Mouse (Mus musculus) neural tube, embryonic 15.5 days (tissue): ENCODE results near the gene Olfr1199. TPM values are rescaled to one million over a fixed set of nuclear protein-coding genes. Genes with fewer than 3 reads are reported as not detected.

ENCODE experiments used
- ATAC-seq: fragments of 200-750 bp; cut with Nextera tagmentation; 2 replicates; pipeline ENCODE4 v1.8.0; 2017; ENCODE audit warnings: mild to moderate bottlenecking, moderate TSS enrichment, moderate library complexity; ENCODE audit not compliant: low FRiP score
- H3K27ac ChIP-seq: fragments of 300-500 bp; sonication (generic); replicated peaks from 2 replicates; pipeline ENCODE4 v1.5.1; 2015; ENCODE audit warnings: mild to moderate bottlenecking, inconsistent platforms
- H3K27me3 ChIP-seq: fragments of 300-500 bp; sonication (generic); replicated peaks from 2 replicates; pipeline ENCODE4 v1.6.1; 2015; ENCODE audit warnings: inconsistent platforms
- H3K36me3 ChIP-seq: fragments of 300-500 bp; sonication (generic); 2 replicates; pipeline ENCODE4 v1.6.1; 2015; ENCODE audit warnings: inconsistent platforms
- H3K4me1 ChIP-seq: fragments of 300-500 bp; sonication (generic); 2 replicates; pipeline ENCODE4 v1.6.1; 2015; ENCODE audit warnings: inconsistent platforms
- H3K4me2 ChIP-seq: fragments of 300-500 bp; sonication (generic); 2 replicates; pipeline ENCODE4 v1.6.1; 2015; ENCODE audit warnings: inconsistent platforms, mild to moderate bottlenecking, moderate library complexity
- H3K4me3 ChIP-seq: fragments of 300-500 bp; sonication (generic); replicated peaks from 2 replicates; pipeline ENCODE4 v1.5.1; 2015; ENCODE audit warnings: mild to moderate bottlenecking, inconsistent platforms
- H3K9ac ChIP-seq: fragments of 300-500 bp; sonication (generic); replicated peaks from 2 replicates; pipeline ENCODE4 v1.6.1; 2015; ENCODE audit warnings: mild to moderate bottlenecking, inconsistent platforms
- H3K9me3 ChIP-seq: fragments of 300-500 bp; sonication (generic); replicated peaks from 2 replicates; pipeline ENCODE4 v1.6.1; 2016; ENCODE audit warnings: inconsistent platforms
- WGBS: fragments of 180-500 bp; shearing (Covaris S2); methylation state at CpG from one replicate; pipeline ENCODE4 v1.1.7; 2015; ENCODE audit warnings: mixed read lengths; 5-methylcytosine and 5-hydroxymethylcytosine counted together
- polyA plus RNA-seq: library from polyadenylated mRNA; unstranded; fragments of >200 nt; fragmentation: Nextera tagmentation; extraction: Ambion mirVana; gene quantifications from 2 replicates; pipeline ENCODE4 v1.2.1, GENCODE M21; 2015

Gene Olfr1199
- not detected in 2 replicates for polyA plus RNA-seq

DNA sequence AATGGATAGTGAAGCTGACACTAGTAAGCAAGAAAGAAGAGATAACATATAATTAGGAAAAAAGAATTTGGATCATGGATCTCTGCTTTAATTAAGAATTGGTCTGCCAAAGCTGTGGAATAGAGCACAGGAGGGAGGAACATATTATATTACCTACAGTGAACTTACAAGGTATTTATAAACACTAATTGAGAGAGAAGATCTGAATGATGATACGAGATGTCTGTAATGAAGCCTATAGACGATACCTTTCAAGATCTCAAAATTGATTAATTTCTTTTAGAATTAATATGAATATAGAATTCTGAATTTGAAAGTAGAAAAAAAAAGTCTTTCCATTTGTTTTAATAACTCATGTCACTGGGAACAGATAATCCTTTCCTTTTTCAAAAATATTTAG lies at the start of gene Olfr1199:
TSS of gene Olfr1199 (minus strand) at position 101 of the 400 bp plus-strand sequence.
- H3K4me3 ChIP-seq: no peak within 1 kb of the TSS
- no peak within 1 kb of the TSS for H3K27ac ChIP-seq
- H3K4me1 ChIP-seq: no peaks in the 10 kb centered on the region
- H3K9me3 ChIP-seq: no peaks in the 10 kb centered on the region
- H3K9ac ChIP-seq: no peak within 1 kb of the TSS
- H3K27me3 ChIP-seq: no peaks in the 10 kb centered on the region
- H3K36me3 ChIP-seq: no peaks in the 10 kb centered on the region
- ATAC-seq: no peak
- H3K4me2 ChIP-seq: no peak within 1 kb of the TSS
- WGBS: 94% methylated on average over 2 of the region's 2 CpGs

DNA sequence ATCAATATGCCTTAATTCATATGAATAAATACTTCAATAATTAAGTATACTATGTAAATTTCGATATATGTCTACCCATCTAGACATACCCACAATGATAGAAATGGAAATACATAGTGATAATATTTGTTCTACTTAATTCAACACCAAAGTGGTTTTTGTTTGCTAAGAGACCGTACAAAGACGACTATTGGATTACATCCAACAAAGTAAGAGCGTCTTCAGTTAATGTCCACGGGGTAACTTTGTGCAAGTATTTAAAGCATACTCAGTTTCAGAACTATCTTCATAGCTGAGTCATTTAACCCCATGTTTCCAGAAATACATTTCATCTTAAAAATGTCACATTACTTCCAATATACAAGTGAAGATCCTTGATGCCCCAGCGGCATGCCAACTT lies 32.5 kb upstream of the Olfr1199 start, which contains the start of gene Olfr1201:
TSS of gene Olfr1201 (plus strand) at position 301 of the 400 bp plus-strand sequence.
- H3K27me3 ChIP-seq: no peaks in the 10 kb centered on the region
- H3K9me3 ChIP-seq: no peaks in the 10 kb centered on the region
- no peak within 1 kb of the TSS for H3K4me3 ChIP-seq
- ATAC-seq: no peak
- no peak within 1 kb of the TSS for H3K27ac ChIP-seq
- WGBS: 86% methylated on average over 6 of the region's 6 CpGs
- H3K4me1 ChIP-seq: no peaks in the 10 kb centered on the region
- H3K4me2 ChIP-seq: no peak within 1 kb of the TSS
- H3K36me3 ChIP-seq: no peaks in the 10 kb centered on the region
- H3K9ac ChIP-seq: no peak within 1 kb of the TSS

DNA sequence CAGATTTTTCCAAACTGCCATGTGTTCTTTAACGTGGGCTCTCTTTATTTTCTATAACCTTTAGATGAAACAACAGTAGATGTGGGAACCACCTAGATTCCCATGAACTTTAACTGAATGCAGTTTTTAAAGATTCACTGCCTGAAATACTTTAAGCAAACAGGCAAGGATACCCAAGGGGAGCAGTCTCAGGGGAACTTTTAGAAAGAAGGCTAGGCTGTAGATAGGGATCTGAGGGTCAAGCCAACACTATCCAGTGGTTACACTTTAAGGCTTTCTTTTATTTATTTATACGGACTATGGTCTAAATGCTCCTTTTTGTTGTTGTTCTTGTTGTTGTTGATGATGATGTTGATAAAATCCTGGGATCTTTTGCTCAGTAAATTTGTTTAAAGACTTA lies 10.1 kb upstream of the Olfr1199 start, which contains the start of gene Olfr1200:
TSS of gene Olfr1200 (minus strand) at position 101 of the 400 bp plus-strand sequence.
- Histone ChIP-seq H3K9ac (no peak within 1 kb of the TSS), H3K27ac (no peak within 1 kb of the TSS), H3K4me1 (no peaks in the 10 kb centered on the region), H3K9me3 (no peaks in the 10 kb centered on the region), H3K36me3 (no peaks in the 10 kb centered on the region), H3K27me3 (no peaks in the 10 kb centered on the region), H3K4me3 (no peak within 1 kb of the TSS), H3K4me2 (no peak within 1 kb of the TSS)
- whole genome bisulfite sequencing: 83% methylated on average over 2 of the region's 2 CpGs
- ATAC-seq: no peak

DNA sequence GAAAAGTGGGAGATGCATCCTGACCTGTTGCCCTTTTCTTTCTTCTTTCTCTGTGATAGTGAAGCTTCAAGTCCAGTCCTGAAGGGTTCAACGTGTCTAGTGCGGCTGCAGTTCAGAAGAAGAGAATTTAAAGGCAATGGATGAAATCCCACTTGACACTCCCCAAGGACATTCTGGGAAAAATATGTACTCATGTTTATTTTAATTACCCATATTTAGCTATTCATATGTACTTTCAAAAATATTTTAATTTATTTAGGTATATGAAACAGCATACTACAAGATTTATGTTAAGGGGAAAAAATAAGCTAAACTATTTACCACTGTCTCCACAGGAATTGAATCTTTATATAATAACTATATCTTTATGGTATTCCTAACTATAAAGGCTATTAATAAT lies 9.0 kb downstream of the Olfr1199 start, which contains the start of gene Olfr1198:
TSS of gene Olfr1198 (minus strand) at position 101 of the 400 bp plus-strand sequence.
- Histone ChIP-seq H3K36me3 (no peaks in the 10 kb centered on the region), H3K27me3 (no peaks in the 10 kb centered on the region), H3K4me3 (no peak within 1 kb of the TSS), H3K9ac (no peak within 1 kb of the TSS), H3K4me2 (no peak within 1 kb of the TSS), H3K4me1 (no peaks in the 10 kb centered on the region), H3K27ac (no peak within 1 kb of the TSS), H3K9me3 (no peaks in the 10 kb centered on the region)
- WGBS: 98% methylated on average over 2 of the region's 2 CpGs
- no peak for ATAC-seq

DNA sequence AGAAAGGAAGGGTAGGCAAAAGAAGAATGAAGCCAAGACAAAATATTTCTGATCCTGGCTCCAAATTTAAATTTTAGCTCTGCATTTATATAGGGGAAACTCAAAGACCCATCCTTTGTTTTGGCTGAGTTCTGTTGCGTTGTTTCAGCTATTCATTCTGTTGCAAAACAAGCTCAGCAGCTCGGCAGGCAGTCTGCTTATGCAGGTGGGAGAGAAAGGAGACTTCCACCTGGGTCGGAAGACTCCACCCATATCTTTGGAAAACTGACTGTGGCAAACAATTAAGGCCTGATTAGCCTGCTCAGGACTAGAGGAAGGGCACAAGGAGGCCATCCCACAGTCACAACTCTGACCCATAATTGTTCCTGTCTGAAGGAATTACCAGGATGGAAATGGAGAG lies 16.9 kb downstream of the Olfr1199 start:
- Histone ChIP-seq H3K27ac (no peak overlapping the region), H3K4me3 (no peak overlapping the region), H3K36me3 (no peaks in the 10 kb centered on the region), H3K4me1 (no peaks in the 10 kb centered on the region), H3K9me3 (no peaks in the 10 kb centered on the region), H3K9ac (no peak overlapping the region), H3K27me3 (no peaks in the 10 kb centered on the region), H3K4me2 (no peak overlapping the region)
- 74% methylated on average over 3 of the region's 3 CpGs for WGBS
- ATAC-seq: no peak

DNA sequence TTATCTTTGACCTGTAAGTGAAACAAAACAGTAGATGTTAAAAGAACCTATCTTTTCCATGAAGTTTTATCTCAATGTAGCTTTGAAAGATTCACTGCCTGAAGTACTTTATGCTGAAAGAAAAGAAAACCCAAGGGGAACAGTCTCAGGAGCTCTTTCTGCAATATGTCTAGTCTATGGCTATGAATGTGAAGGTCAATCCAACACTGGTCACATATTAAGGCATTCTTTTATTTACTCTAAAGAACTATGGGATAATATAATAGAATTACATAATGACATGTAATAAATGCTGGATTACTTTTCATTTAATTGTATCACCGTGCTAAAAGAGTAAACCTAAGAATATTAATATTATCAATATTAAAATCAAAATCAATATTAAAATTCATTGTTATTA lies 28.0 kb downstream of the Olfr1199 start, which contains the start of gene Olfr1197:
TSS of gene Olfr1197 (minus strand) at position 101 of the 400 bp plus-strand sequence.
- WGBS: 81% methylated on average over 1 of the region's 1 CpGs
- no peak within 1 kb of the TSS for H3K9ac ChIP-seq
- no peaks in the 10 kb centered on the region for H3K4me1 ChIP-seq
- no peak within 1 kb of the TSS for H3K27ac ChIP-seq
- no peak within 1 kb of the TSS for H3K4me2 ChIP-seq
- no peak for ATAC-seq
- H3K27me3 ChIP-seq: no peaks in the 10 kb centered on the region
- H3K9me3 ChIP-seq: no peaks in the 10 kb centered on the region
- no peak within 1 kb of the TSS for H3K4me3 ChIP-seq
- H3K36me3 ChIP-seq: no peaks in the 10 kb centered on the region

DNA sequence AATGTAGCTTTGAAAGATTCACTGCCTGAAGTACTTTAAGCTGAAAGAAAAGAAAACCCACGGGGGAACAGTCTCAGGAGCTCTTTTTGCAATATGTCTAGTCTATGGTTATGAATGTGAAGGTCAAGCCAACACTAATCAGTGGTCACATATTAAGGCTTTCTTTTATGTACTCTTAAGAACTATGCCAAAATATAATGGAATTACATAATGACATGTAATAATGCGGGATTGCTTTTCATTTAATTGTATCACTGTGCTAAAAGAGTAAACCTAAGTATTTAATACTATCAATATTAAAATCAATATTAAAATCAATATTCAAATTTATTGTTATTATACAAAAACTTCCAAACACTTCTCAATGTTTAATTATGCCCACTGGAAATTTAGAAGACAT lies 55.8 kb downstream of the Olfr1199 start, which contains the start of gene Olfr1196:
TSS of gene Olfr1196 (minus strand) at position 101 of the 400 bp plus-strand sequence.
- Histone ChIP-seq H3K9ac (no peak within 1 kb of the TSS), H3K27ac (no peak within 1 kb of the TSS), H3K4me2 (no peak within 1 kb of the TSS), H3K4me3 (no peak within 1 kb of the TSS), H3K4me1 (no peaks in the 10 kb centered on the region), H3K9me3 (no peaks in the 10 kb centered on the region), H3K36me3 (no peaks in the 10 kb centered on the region), H3K27me3 (no peaks in the 10 kb centered on the region)
- WGBS: 86% methylated on average over 2 of the region's 2 CpGs
- ATAC-seq: no peak

Other genes starting within 250 kb of the Olfr1199 start
- not detected in 2 replicates for gene Olfr1186, start 241.9 kb downstream of the Olfr1199 start, polyA plus RNA-seq
- not detected in 2 replicates for gene Olfr1188, start 203.5 kb downstream of the Olfr1199 start, polyA plus RNA-seq
- gene Olfr1189, start 174.0 kb downstream of the Olfr1199 start, polyA plus RNA-seq: not detected in 2 replicates
- not detected in 2 replicates for gene Olfr1191-ps1, start 119.9 kb downstream of the Olfr1199 start, polyA plus RNA-seq
- gene Olfr1192-ps1, start 112.0 kb downstream of the Olfr1199 start, polyA plus RNA-seq: not detected in 2 replicates
- gene Olfr1193, start 84.8 kb downstream of the Olfr1199 start, polyA plus RNA-seq: not detected in 2 replicates
- not detected in 2 replicates for gene Olfr1195, start 71.3 kb downstream of the Olfr1199 start, polyA plus RNA-seq
- not detected in 2 replicates for gene Olfr1196, start 55.9 kb downstream of the Olfr1199 start, polyA plus RNA-seq
- not detected in 2 replicates for gene Olfr1197, start 28.1 kb downstream of the Olfr1199 start, polyA plus RNA-seq
- not detected in 2 replicates for gene Olfr1198, start 9.1 kb downstream of the Olfr1199 start, polyA plus RNA-seq
- gene Olfr1200, start 10.0 kb upstream of the Olfr1199 start, polyA plus RNA-seq: not detected in 2 replicates
- gene Olfr1201, start 32.6 kb upstream of the Olfr1199 start, polyA plus RNA-seq: not detected in 2 replicates
- gene Olfr1202, start 54.0 kb upstream of the Olfr1199 start, polyA plus RNA-seq: 0.08 TPM in 1 of 2 replicates, not detected in the other
- not detected in 2 replicates for gene Olfr1205, start 69.3 kb upstream of the Olfr1199 start, polyA plus RNA-seq
- gene Olfr1204, start 88.8 kb upstream of the Olfr1199 start, polyA plus RNA-seq: not detected in 2 replicates
- gene Olfr1206, start 102.8 kb upstream of the Olfr1199 start, polyA plus RNA-seq: not detected in 2 replicates
- gene Olfr1208, start 141.8 kb upstream of the Olfr1199 start, polyA plus RNA-seq: not detected in 2 replicates
- not detected in 2 replicates for gene Olfr1209, start 154.7 kb upstream of the Olfr1199 start, polyA plus RNA-seq
- gene Olfr1211, start 177.6 kb upstream of the Olfr1199 start, polyA plus RNA-seq: not detected in 2 replicates
- not detected in 2 replicates for gene Olfr1212, start 193.5 kb upstream of the Olfr1199 start, polyA plus RNA-seq
- not detected in 2 replicates for gene Gm13762, start 219.8 kb upstream of the Olfr1199 start, polyA plus RNA-seq
- not detected in 2 replicates for gene Olfr1214, start 232.2 kb upstream of the Olfr1199 start, polyA plus RNA-seq
- not detected in 2 replicates for gene Olfr1215, start 246.5 kb upstream of the Olfr1199 start, polyA plus RNA-seq